Mouse (Mus musculus): ENCODE measurements around the gene Cavin1.
A peak's percentile ranks its signal among the peaks of the same experiment; 100 is the strongest.

Cavin1 gene

GRCm38 (mm10) chr11:100981236-100981635 lies 10.5 kb upstream of the Cavin1 start:
- no peak for DNase-seq (ENCODE audit: low read depth, low spot score)

- no peak for DNase-seq (ENCODE audit: low read depth, low spot score)
Observed at GRCm38 (mm10) chr11:100980438-100980837, 9.8 kb upstream of the Cavin1 start.

GRCm38 (mm10) chr11:100979887-100980286 lies 9.2 kb upstream of the Cavin1 start:
- peak; percentile 71 for DNase-seq (ENCODE audit: low read depth, low spot score)

- DNase-seq (ENCODE audit: low read depth, low spot score): no peak
Observed at GRCm38 (mm10) chr11:100975241-100975640, 4.6 kb upstream of the Cavin1 start.

- DNase-seq (ENCODE audit: low read depth, low spot score): peak; percentile 68
Observed at GRCm38 (mm10) chr11:100974381-100974970, 3.8 kb upstream of the Cavin1 start.

GRCm38 (mm10) chr11:100973245-100973644 lies 2.6 kb upstream of the Cavin1 start:
- no peak for DNase-seq (ENCODE audit: low read depth, low spot score)

GRCm38 (mm10) chr11:100971455-100971854 lies 768 bp upstream of the Cavin1 start:
- no peak for DNase-seq (ENCODE audit: low read depth, low spot score)

- peak; percentile 76 for DNase-seq (ENCODE audit: low read depth, low spot score)
Observed at GRCm38 (mm10) chr11:100969744-100970556, 737 bp downstream of the Cavin1 start.

GRCm38 (mm10) chr11:100969189-100969743 lies 1.4 kb downstream of the Cavin1 start:
- no peak for DNase-seq (ENCODE audit: low read depth, low spot score)

- DNase-seq (ENCODE audit: low read depth, low spot score): no peak
Observed at GRCm38 (mm10) chr11:100968501-100968900, 2.2 kb downstream of the Cavin1 start.

- DNase-seq (ENCODE audit: low read depth, low spot score): no peak
Observed at GRCm38 (mm10) chr11:100967881-100968420, 2.7 kb downstream of the Cavin1 start.

- no peak for DNase-seq (ENCODE audit: low read depth, low spot score)
Observed at GRCm38 (mm10) chr11:100967376-100967775, 3.3 kb downstream of the Cavin1 start.

- DNase-seq (ENCODE audit: low read depth, low spot score): no peak
Observed at GRCm38 (mm10) chr11:100965760-100966159, 4.9 kb downstream of the Cavin1 start.

- DNase-seq (ENCODE audit: low read depth, low spot score): no peak
Observed at GRCm38 (mm10) chr11:100964901-100965542, 5.7 kb downstream of the Cavin1 start.

- no peak for DNase-seq (ENCODE audit: low read depth, low spot score)
Observed at GRCm38 (mm10) chr11:100964180-100964579, 6.5 kb downstream of the Cavin1 start.

- no peak for DNase-seq (ENCODE audit: low read depth, low spot score)
Observed at GRCm38 (mm10) chr11:100963647-100964046, 7.0 kb downstream of the Cavin1 start.

GRCm38 (mm10) chr11:100962371-100962911 lies 8.2 kb downstream of the Cavin1 start:
- peak; percentile 75 for DNase-seq (ENCODE audit: low read depth, low spot score)

- DNase-seq (ENCODE audit: low read depth, low spot score): peak; percentile 83
Observed at GRCm38 (mm10) chr11:100960540-100960939, 10.1 kb downstream of the Cavin1 start.

GRCm38 (mm10) chr11:100959826-100960225 lies 10.9 kb downstream of the Cavin1 start:
- no peak for DNase-seq (ENCODE audit: low read depth, low spot score)

GRCm38 (mm10) chr11:100959464-100959810 lies 11.2 kb downstream of the Cavin1 start:
- no peak for DNase-seq (ENCODE audit: low read depth, low spot score)

GRCm38 (mm10) chr11:100958613-100959463 lies 11.8 kb downstream of the Cavin1 start:
- DNase-seq (ENCODE audit: low read depth, low spot score): no peak

Measured in skeletal muscle tissue, adult 2 months (tissue).